Mouse (Mus musculus): Measurements from ENCODE around the gene Tmprss5. TPM values are rescaled to one million over a fixed set of nuclear protein-coding genes. Genes with fewer than 3 reads are reported as not detected.
A peak's percentile ranks its signal among the peaks of the same experiment; 100 is the strongest.

Gene Tmprss5
- polyA plus RNA-seq, 1 experiment from 2014 or later, result 1.0 TPM

GRCm38 (mm10) chr9:49087317-49087716 is 6.3 kb downstream of the Tmprss5 start:
- 14% methylated on average over 11 of the region's 11 CpGs for WGBS
- Histone ChIP-seq H3K4me3 (ENCODE audit: low read depth, low read length) (no peak overlapping the region), H3K9ac (ENCODE audit: low read length) (no peak overlapping the region), H3K9me3 (ENCODE audit: control insufficient read depth, low read length) (no peaks in the 10 kb centered on the region), H3K4me2 (ENCODE audit: low read depth, low read length, severe bottlenecking) (no peak overlapping the region), H3K27ac (ENCODE audit: low read depth, low read length) (no peak overlapping the region), H3K36me3 (ENCODE audit: control insufficient read depth, insufficient read depth, low read length) (no peaks in the 10 kb centered on the region), H3K27me3 (ENCODE audit: control insufficient read depth, insufficient read depth, low read length) (no peaks in the 10 kb centered on the region), H3K4me1 (replicated peaks; ENCODE audit: control insufficient read depth, insufficient read depth, low read length) (peaks cover 3% of the 10 kb centered on the region; the same call in 1 of the 2 replicates)
- ATAC-seq (replicated peaks; ENCODE audit: low FRiP score) (0 out of 2 replicates have a peak, but pooled peaks have one; percentile 39), DNase-seq (ENCODE audit: low spot score) (peak; percentile 57)

- DNase-seq (ENCODE audit: low spot score), result no peak
These were observed 17.8 kb downstream of the Tmprss5 start for GRCm38 (mm10) chr9:49098871-49099270.

GRCm38 (mm10) chr9:49102328-49102727 is 21.3 kb downstream of the Tmprss5 start:
- peak overlapping the region; percentile 14; the same call in 1 of the 2 replicates for H3K27ac ChIP-seq (ENCODE audit: low read depth, low read length)
- H3K27me3 ChIP-seq (ENCODE audit: control insufficient read depth, insufficient read depth, low read length), result no peaks in the 10 kb centered on the region
- ATAC-seq (replicated peaks; ENCODE audit: low FRiP score) (peak; percentile 86), DNase-seq (ENCODE audit: low spot score) (peak; percentile 65)
- WGBS, result 19% methylated on average over 1 of the region's 1 CpGs
- H3K9ac ChIP-seq (ENCODE audit: low read length), result no peak overlapping the region
- H3K9me3 ChIP-seq (ENCODE audit: control insufficient read depth, low read length), result no peaks in the 10 kb centered on the region
- H3K4me2 ChIP-seq (ENCODE audit: low read depth, low read length, severe bottlenecking), result no peak overlapping the region
- no peaks in the 10 kb centered on the region for H3K36me3 ChIP-seq (ENCODE audit: control insufficient read depth, insufficient read depth, low read length)
- H3K4me1 ChIP-seq (replicated peaks; ENCODE audit: control insufficient read depth, insufficient read depth, low read length), result peaks cover 7% of the 10 kb centered on the region; the same call in 1 of the 2 replicates
- H3K4me3 ChIP-seq (ENCODE audit: low read depth, low read length), result no peak overlapping the region

More at GRCm38 (mm10) chr9:49098871-49099270, 17.8 kb downstream of the Tmprss5 start:
- WGBS, result 90% methylated on average over 3 of the region's 3 CpGs
- Histone ChIP-seq H3K9ac (ENCODE audit: low read length) (no peak overlapping the region), H3K36me3 (ENCODE audit: control insufficient read depth, insufficient read depth, low read length) (no peaks in the 10 kb centered on the region), H3K4me1 (replicated peaks; ENCODE audit: control insufficient read depth, insufficient read depth, low read length) (peaks cover 7% of the 10 kb centered on the region; the same call in 1 of the 2 replicates), H3K4me3 (ENCODE audit: low read depth, low read length) (no peak overlapping the region), H3K9me3 (ENCODE audit: control insufficient read depth, low read length) (no peaks in the 10 kb centered on the region), H3K27ac (ENCODE audit: low read depth, low read length) (no peak overlapping the region), H3K27me3 (ENCODE audit: control insufficient read depth, insufficient read depth, low read length) (no peaks in the 10 kb centered on the region), H3K4me2 (ENCODE audit: low read depth, low read length, severe bottlenecking) (no peak overlapping the region)
- no peak for ATAC-seq (replicated peaks; ENCODE audit: low FRiP score)

- no peak for ATAC-seq (replicated peaks; ENCODE audit: low FRiP score)
- Histone ChIP-seq H3K4me3 (ENCODE audit: low read depth, low read length) (no peak overlapping the region), H3K36me3 (ENCODE audit: control insufficient read depth, insufficient read depth, low read length) (no peaks in the 10 kb centered on the region), H3K4me1 (replicated peaks; ENCODE audit: control insufficient read depth, insufficient read depth, low read length) (peaks cover 2% of the 10 kb centered on the region; the same call in 1 of the 2 replicates), H3K9me3 (ENCODE audit: control insufficient read depth, low read length) (no peaks in the 10 kb centered on the region), H3K27me3 (ENCODE audit: control insufficient read depth, insufficient read depth, low read length) (no peaks in the 10 kb centered on the region), H3K4me2 (ENCODE audit: low read depth, low read length, severe bottlenecking) (no peak overlapping the region), H3K9ac (ENCODE audit: low read length) (no peak overlapping the region), H3K27ac (ENCODE audit: low read depth, low read length) (no peak overlapping the region)
- DNase-seq (ENCODE audit: low spot score), result no peak
- WGBS, result 46% methylated on average over 7 of the region's 7 CpGs
These were observed 28.0 kb downstream of the Tmprss5 start for GRCm38 (mm10) chr9:49109101-49109500.

GRCm38 (mm10) chr9:49110476-49111220 is 29.6 kb downstream of the Tmprss5 start:
- WGBS, result 40% methylated on average over 6 of the region's 6 CpGs
- H3K36me3 ChIP-seq (ENCODE audit: control insufficient read depth, insufficient read depth, low read length), result no peaks in the 10 kb centered on the region

GRCm38 (mm10) chr9:49111296-49111695 is 30.2 kb downstream of the Tmprss5 start:
- Histone ChIP-seq H3K9me3 (ENCODE audit: control insufficient read depth, low read length) (no peaks in the 10 kb centered on the region), H3K4me1 (replicated peaks; ENCODE audit: control insufficient read depth, insufficient read depth, low read length) (peaks cover 2% of the 10 kb centered on the region; the same call in 1 of the 2 replicates), H3K4me2 (ENCODE audit: low read depth, low read length, severe bottlenecking) (no peak overlapping the region), H3K36me3 (ENCODE audit: control insufficient read depth, insufficient read depth, low read length) (no peaks in the 10 kb centered on the region), H3K4me3 (ENCODE audit: low read depth, low read length) (no peak overlapping the region), H3K27me3 (ENCODE audit: control insufficient read depth, insufficient read depth, low read length) (no peaks in the 10 kb centered on the region), H3K27ac (ENCODE audit: low read depth, low read length) (no peak overlapping the region), H3K9ac (ENCODE audit: low read length) (no peak overlapping the region)
- ATAC-seq (replicated peaks; ENCODE audit: low FRiP score) (no peak), DNase-seq (ENCODE audit: low spot score) (no peak)
- 90% methylated on average over 5 of the region's 5 CpGs for WGBS

More at GRCm38 (mm10) chr9:49110476-49111220, 29.6 kb downstream of the Tmprss5 start:
- no peak overlapping the region for H3K27ac ChIP-seq (ENCODE audit: low read depth, low read length)
- H3K9me3 ChIP-seq (ENCODE audit: control insufficient read depth, low read length), result no peaks in the 10 kb centered on the region
- DNase-seq (ENCODE audit: low spot score) (no peak), ATAC-seq (replicated peaks; ENCODE audit: low FRiP score) (no peak)
- H3K4me3 ChIP-seq (ENCODE audit: low read depth, low read length), result no peak overlapping the region
- H3K4me2 ChIP-seq (ENCODE audit: low read depth, low read length, severe bottlenecking), result no peak overlapping the region
- H3K9ac ChIP-seq (ENCODE audit: low read length), result no peak overlapping the region
- H3K4me1 ChIP-seq (replicated peaks; ENCODE audit: control insufficient read depth, insufficient read depth, low read length), result peaks cover 2% of the 10 kb centered on the region; the same call in 1 of the 2 replicates
- H3K27me3 ChIP-seq (ENCODE audit: control insufficient read depth, insufficient read depth, low read length), result no peaks in the 10 kb centered on the region

GRCm38 (mm10) chr9:49118271-49118825 is 37.3 kb downstream of the Tmprss5 start:
- 51% methylated on average over 3 of the region's 3 CpGs for WGBS
- Histone ChIP-seq H3K9ac (ENCODE audit: low read length) (no peak overlapping the region), H3K4me3 (ENCODE audit: low read depth, low read length) (no peak overlapping the region), H3K4me1 (replicated peaks; ENCODE audit: control insufficient read depth, insufficient read depth, low read length) (no peaks in the 10 kb centered on the region), H3K4me2 (ENCODE audit: low read depth, low read length, severe bottlenecking) (no peak overlapping the region), H3K36me3 (ENCODE audit: control insufficient read depth, insufficient read depth, low read length) (no peaks in the 10 kb centered on the region), H3K27me3 (ENCODE audit: control insufficient read depth, insufficient read depth, low read length) (no peaks in the 10 kb centered on the region), H3K9me3 (ENCODE audit: control insufficient read depth, low read length) (no peaks in the 10 kb centered on the region), H3K27ac (ENCODE audit: low read depth, low read length) (no peak overlapping the region)
- DNase-seq (ENCODE audit: low spot score), result no peak
- no peak for ATAC-seq (replicated peaks; ENCODE audit: low FRiP score)

GRCm38 (mm10) chr9:49119759-49120158 is 38.7 kb downstream of the Tmprss5 start:
- H3K9me3 ChIP-seq (ENCODE audit: control insufficient read depth, low read length), result no peaks in the 10 kb centered on the region
- H3K36me3 ChIP-seq (ENCODE audit: control insufficient read depth, insufficient read depth, low read length), result no peaks in the 10 kb centered on the region
- no peaks in the 10 kb centered on the region for H3K4me1 ChIP-seq (replicated peaks; ENCODE audit: control insufficient read depth, insufficient read depth, low read length)
- H3K27me3 ChIP-seq (ENCODE audit: control insufficient read depth, insufficient read depth, low read length), result no peaks in the 10 kb centered on the region
- ATAC-seq (replicated peaks; ENCODE audit: low FRiP score) (no peak), DNase-seq (ENCODE audit: low spot score) (no peak)
- WGBS, result 81% methylated on average over 4 of the region's 4 CpGs
- no peak overlapping the region for H3K9ac ChIP-seq (ENCODE audit: low read length)
- no peak overlapping the region for H3K27ac ChIP-seq (ENCODE audit: low read depth, low read length)
- no peak overlapping the region for H3K4me3 ChIP-seq (ENCODE audit: low read depth, low read length)
- no peak overlapping the region for H3K4me2 ChIP-seq (ENCODE audit: low read depth, low read length, severe bottlenecking)

All from forebrain, embryonic 11.5 days (tissue).